Mouse (Mus musculus) testis, postnatal 10 days (tissue): ENCODE results near the gene Trappc12.
A peak's percentile ranks its signal among the peaks of the same experiment; 100 is the strongest.

Source experiments
- DNase-seq: peaks from one replicate; pipeline ENCODE4 v3.0.0; 2021; ENCODE audit warnings: low spot score

Gene Trappc12

DNA sequence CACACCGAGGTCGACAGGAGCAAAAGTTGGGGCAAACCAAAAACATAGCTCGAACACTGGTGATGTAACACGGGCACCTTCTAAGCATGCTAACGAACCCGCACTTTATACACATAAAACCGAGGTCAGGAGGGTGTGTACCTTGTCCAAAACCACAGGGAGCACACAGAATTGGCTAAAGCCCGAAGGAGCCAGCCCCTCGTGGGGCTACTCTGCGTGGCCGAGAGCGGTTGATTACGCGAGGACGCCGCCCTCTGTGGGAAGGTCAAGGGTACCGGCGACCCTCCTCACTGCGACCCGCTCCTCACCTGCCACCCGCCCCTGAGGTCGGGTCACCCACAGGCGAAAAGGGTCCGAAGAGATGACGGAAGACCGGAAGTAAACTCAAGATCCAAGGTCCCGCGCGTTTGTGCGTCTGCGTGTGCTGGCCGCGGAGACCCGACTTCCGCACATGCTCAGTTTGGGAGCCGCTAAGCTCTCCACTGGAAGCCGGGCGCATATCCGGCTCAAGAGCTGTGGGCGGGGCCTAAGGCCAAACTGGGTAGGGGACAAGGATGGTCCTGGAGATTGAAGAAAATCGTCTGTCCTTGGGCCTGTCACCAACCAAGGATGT, at the start of gene Trappc12:
TSS of gene Trappc12 (minus strand) at position 452 of the 613 bp plus-strand sequence.
- peak; percentile 93 for DNase-seq

- no peak for DNase-seq
Measured at GRCm38 (mm10) chr12:28799798-28800411, 49.6 kb upstream of the Trappc12 start.

DNA sequence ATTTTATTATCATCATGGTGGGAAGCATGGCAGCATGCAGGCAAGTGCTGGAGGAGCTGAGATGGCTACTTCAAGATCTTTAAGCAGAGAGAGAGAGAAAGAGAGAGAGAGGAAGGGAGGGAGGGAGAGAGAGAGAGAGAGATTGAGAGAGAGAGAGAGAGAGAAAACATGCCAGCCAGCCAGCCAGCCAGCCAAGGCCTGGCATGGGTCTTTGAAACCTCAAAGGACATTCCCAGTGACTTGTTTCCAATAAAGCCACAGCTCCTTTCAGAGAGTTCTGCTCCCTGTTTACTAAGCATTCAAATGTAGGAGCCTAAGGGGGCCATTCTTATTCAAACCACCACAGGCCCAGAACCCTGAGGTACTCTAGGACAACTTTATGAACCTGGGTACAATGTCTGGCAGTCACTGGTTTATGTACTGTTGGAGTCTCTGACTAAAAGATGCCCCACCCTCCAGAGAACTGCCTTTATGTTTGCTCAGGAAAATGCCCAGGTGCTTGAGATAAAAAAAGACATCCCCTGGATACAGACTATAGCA, 46.7 kb upstream of the Trappc12 start:
- DNase-seq = no peak

DNA sequence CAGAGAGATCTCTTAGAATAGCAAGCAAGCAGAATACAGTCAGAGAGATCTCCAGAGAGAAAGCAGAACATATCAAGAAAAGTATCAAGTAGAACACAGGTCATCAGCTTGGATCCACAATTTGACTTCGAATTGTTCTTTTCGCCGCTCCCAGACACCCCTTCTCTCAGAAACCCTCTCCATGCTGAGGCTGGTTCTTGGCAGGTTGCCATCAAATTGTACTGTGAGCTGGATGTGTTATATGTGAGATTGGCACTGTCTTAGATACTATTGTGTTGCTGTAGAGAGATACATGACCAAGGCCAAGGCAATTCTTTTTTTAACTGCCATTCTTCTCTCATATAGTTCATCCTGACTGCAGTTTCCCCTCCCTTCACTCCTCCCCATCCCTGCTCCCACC, 44.8 kb upstream of the Trappc12 start:
- DNase-seq = peak; percentile 57

- no peak for DNase-seq
Measured at GRCm38 (mm10) chr12:28793715-28794114, 43.4 kb upstream of the Trappc12 start.

DNA sequence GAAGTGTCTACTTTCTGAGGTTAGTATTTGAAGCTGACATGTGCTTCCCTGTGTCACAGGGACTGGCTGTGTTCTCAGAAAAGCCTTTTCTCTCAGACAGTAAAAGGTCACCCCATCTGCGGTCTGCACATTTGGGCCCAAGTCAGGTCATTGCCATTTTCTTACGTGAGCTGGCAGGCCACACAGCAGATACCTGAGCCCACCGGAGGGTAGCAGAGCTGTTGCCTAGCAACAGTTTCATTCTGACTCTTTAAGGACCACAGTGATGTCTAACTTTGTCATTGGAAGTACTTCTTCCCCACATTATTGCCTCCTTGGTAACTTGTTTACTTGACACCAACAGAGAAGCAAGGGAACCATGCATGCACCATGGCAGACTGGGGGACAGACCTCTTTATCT, 42.3 kb upstream of the Trappc12 start:
- DNase-seq = no peak

- DNase-seq = no peak
Measured at GRCm38 (mm10) chr12:28786310-28786709, 36.0 kb upstream of the Trappc12 start.

DNA sequence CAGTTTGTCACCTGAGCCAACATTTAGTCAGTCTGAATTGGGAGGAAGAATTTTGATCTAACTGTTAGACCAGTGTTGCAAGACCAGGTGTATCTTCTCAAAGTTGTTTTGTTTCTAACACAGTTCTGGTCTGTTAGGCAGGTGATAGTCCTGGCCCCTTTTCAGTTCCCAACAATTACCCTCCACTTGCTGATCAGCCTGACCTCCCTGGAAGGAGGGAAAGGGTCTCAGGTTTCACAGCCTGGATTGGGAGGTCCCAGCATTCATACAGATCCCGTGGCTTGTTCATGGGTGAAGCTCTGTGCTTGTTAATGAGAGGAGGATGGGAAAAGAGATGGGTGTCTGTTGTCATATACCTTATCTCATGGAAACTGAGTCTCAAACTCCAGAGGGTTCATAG, 35.0 kb upstream of the Trappc12 start:
- DNase-seq = no peak

- no peak for DNase-seq
Measured at GRCm38 (mm10) chr12:28784864-28785263, 34.6 kb upstream of the Trappc12 start.

DNA sequence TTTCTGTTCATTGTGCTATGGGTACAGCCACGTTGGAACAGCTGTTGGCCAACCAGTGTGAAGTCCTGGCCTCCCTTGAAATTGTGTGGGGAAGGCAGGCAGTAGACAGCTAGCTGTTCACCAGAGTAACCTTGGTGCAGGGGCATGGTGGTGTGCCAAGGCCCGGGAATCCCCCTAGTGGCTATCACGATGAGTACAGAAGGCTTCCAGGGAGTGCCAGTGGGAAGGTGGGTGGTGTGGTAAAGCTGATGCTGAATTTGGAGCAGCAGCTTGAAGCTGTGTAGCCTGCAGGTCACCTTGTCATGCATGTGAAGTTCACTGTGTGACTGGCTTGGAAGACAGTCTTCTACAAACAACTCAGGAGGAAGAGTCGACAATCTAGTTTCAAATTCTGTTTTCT, 34.1 kb upstream of the Trappc12 start:
- peak; percentile 55 for DNase-seq

DNA sequence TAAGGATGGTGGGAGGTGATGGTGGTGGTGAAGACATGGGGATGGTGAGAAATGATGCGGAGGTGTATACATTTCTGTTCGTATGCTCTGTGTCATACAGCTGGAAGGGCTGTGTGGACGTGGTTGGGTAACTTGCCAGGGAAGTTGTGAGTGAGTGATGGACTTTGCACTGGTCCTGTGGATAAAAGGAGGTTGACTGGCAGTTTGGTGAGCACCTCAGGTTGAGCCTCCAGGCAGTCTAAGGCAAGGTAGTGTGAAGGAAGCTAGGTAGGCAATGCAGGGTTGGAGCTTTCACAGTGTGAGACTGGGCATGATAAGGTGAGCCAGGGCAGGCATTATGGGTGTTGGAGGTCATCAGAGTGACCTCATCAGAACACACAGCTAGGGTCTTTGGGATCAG, 32.4 kb upstream of the Trappc12 start:
- DNase-seq = no peak

DNA sequence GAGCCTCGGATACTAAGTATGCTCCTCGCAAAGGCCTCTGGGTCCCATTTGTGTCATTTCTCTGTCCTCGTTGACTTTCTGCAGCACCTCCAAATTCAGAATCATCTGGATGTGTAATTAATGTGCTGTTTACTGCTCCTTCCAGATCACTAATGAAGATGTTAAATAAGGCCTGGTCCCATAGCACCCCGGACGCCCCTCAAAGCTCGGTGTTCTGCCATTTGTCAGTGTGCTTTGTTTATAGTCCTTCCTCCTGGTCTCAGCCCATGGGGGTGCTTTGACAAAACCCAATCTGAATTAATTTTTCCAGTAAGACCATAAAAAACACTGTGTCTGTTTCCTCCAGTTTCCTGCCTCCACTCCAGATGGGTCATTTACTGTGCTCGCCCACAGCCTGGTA, 29.9 kb upstream of the Trappc12 start:
- DNase-seq = no peak

- no peak for DNase-seq
Measured at GRCm38 (mm10) chr12:28775627-28776026, 25.4 kb upstream of the Trappc12 start.

DNA sequence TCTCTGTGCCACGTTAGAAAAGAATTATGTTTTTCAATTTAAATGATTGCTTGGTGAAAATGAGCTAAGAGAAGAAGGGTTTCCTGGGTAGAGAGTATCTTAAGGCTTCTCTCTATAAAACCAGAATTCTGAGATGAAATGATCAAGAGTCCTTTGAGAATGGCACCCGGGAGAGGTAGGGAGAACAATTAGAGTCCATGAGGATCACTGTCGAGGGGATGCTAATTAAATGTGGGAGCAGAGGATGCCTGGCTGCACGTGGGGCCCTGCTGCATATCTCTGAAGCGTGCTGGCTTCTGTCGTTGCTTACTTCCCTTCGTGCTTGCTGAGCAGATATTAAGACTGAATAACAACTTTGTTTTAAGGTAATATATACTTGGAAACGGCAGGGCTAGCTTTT, 24.8 kb upstream of the Trappc12 start:
- DNase-seq = no peak

DNA sequence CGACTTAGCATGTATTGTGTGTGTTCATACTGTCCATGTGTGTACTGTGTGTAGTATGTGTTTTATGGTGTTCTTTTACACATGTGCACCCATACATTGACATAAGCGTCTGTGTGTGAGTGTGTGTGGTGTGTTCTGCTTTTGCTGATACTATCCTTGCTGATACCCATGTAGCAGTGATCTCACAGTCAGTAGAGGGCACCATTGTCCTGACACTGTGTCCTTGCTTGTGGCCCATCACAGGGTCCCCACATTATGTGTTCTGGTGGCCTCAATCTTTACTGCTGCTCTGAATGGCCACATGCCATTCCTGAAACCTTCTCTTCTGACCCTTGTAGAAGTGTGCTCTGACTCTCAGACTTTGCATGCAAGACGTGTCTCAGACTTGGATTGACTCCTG, 23.5 kb upstream of the Trappc12 start:
- DNase-seq = no peak

DNA sequence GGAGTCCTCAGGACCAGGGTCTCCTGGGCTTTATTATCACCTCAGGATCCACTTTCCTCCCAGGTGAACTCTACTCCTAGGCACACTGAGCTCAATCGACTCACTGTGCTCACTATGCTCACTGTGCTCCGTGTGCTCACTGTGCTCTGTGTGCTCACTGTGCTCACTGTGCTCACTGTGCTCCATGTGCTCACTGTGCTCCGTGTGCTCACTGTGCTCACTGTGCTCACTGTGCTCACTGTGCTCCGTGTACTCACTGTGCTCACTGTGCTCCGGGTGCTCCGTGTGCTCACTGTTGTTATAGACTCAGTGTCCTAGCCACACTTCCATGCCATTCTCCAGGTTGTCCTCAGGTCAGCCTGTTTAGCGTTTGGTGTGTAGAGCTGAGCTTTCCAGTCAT, 19.7 kb upstream of the Trappc12 start:
- no peak for DNase-seq

GRCm38 (mm10) chr12:28756019-28756418, 5.7 kb upstream of the Trappc12 start:
- no peak for DNase-seq

GRCm38 (mm10) chr12:28751508-28752263, 1.4 kb upstream of the Trappc12 start, which contains the start of gene Eipr1:
Eipr1 (plus strand) TSS chr12:28751803.
- peak; percentile 83 for DNase-seq

DNA sequence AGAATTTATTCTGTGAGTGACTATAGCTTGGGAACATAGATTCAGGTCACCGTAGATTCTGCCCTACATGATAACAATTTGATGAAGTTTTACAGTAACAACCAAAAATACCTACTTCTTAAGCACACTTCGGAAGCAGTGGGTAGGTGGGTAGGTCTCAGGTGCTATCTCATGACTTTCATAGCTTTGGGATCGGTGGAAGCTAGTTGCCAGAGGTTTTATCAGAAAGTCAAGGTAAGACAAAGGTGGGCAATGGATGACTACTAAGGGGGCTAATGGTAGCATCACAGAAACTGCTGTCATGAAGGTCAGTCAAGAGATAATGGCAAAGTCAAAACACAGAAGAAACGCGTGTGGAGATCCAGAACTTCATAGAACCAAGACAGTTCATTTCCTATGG, 604 bp upstream of the Trappc12 start:
- no peak for DNase-seq

GRCm38 (mm10) chr12:28743328-28743727, 6.9 kb downstream of the Trappc12 start:
- DNase-seq = no peak

DNA sequence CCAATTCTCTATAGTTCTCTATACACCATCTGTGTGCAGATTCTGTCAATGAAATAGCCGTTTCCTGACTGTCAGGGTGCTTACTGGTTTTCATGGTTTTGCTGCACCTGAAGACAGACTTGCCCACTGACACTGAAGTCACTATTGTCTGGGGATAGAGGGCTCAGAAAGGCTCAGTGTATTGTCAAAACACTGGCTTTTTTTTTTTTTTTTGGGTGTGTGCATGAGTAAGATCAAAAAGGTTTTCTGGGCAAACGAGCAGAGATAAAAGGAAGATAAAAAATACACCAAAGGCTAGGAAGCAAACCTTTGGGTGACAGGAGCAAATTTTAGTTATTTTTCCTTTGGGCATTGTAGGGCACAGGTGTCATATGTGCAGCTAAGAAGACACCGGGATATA, 15.0 kb downstream of the Trappc12 start:
- no peak for DNase-seq

- no peak for DNase-seq
Measured at GRCm38 (mm10) chr12:28734271-28734670, 16.0 kb downstream of the Trappc12 start.
